Mouse (Mus musculus) kidney, adult 2 months (tissue): ENCODE results near the gene Cdk1.

Experiments
- CTCF ChIP-seq: fragments of 200-500 bp; conservative IDR thresholded peaks from 2 replicates; pipeline ENCODE4 v1.5.1; 2011; ENCODE audit warnings: low read depth, mild to moderate bottlenecking, control low read depth, low read length, moderate library complexity, mixed read lengths; ENCODE audit not compliant: insufficient read depth, insufficient read length
- POLR2A ChIP-seq: fragments of 200-500 bp; IDR thresholded peaks from one replicate; pipeline ENCODE4 v1.6.1; 2011; ENCODE audit warnings: low read depth, low read length, control low read depth

- TF ChIP-seq CTCF = no peak
- TF ChIP-seq POLR2A = no peak
These were observed 18.2 kb downstream of the Cdk1 start for GRCm38 (mm10) chr10:69334271-69335194.
